Mouse (Mus musculus): ENCODE measurements around the gene Elac2. TPM values are rescaled to one million over a fixed set of nuclear protein-coding genes. Genes with fewer than 3 reads are reported as not detected.
A peak's percentile ranks its signal among the peaks of the same experiment; 100 is the strongest.

Gene Elac2
- 9.9 and 10.9 TPM in 2 replicates for polyA plus RNA-seq (2015; fragmentation: Nextera tagmentation; extraction: Ambion mirVana)

DNA sequence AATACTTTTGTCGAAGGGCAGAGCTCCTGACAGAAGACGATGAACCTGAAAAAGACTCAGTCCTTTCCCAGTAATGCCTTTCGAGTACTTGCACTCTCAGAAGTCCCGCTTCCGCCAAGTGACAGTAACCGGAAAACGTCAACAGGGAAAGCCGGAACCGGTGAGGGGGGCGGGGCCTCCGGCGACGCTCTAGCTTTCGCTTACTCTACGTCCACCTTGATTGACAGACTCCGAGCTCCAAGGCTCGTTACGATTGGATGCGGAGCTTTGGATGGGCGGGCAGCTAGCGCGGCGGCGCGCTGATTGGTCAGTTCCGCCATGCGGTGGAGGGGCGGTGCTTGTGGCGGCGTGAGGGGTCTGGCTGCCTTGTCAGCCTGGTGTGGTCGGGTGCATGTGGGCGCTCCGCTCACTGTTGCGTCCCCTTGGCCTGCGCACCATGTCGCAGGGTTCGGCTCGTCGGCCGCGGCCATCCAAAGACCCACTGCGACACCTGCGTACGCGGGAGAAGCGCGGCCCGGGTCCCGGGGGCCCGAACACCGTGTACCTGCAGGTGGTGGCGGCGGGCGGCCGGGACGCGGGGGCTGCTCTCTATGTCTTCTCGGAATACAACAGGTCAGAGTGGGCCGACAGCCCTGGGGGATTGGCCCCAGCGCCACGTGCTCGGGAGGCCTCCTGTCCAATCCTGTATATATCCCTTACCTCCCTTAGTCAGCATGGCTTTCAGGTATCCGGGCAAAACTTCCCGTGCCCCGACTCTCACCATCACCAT is at the start of gene Elac2:
Elac2 (plus strand) TSS at position 319 of the 769 bp plus-strand sequence.
- TF ChIP-seq EP300 (IDR thresholded peaks at IDR 0.05), result peak; percentile 50
- TF ChIP-seq CTCF (IDR thresholded peaks at IDR 0.05), result no peak
- Histone ChIP-seq H3K4me2 (replicated peaks; ENCODE audit: low read depth, low read length) (peak within 1 kb of the TSS; percentile 97), H3K4me1 (ENCODE audit: insufficient read depth, low read depth, low read length) (peaks cover 12% of the 10 kb centered on the region; the same call in 1 of the 2 replicates), H3K36me3 (ENCODE audit: insufficient read depth, low read length) (peaks cover 8% of the 10 kb centered on the region; the same call in 1 of the 2 replicates), H3K9ac (replicated peaks; ENCODE audit: low read depth) (peak within 1 kb of the TSS; percentile 73), H3K27ac (ENCODE audit: low read length) (0 out of 2 replicates have a peak within 1 kb of the TSS, but pooled peaks have one; percentile 20), H3K27me3 (replicated peaks; ENCODE audit: insufficient read depth, low read length) (no peaks in the 10 kb centered on the region), H3K4me3 (ENCODE audit: low read depth, low read length) (peak within 1 kb of the TSS; percentile 87), H3K9me3 (ENCODE audit: low read length) (no peaks in the 10 kb centered on the region)
- ATAC-seq (peak; percentile 100), DNase-seq (ENCODE audit: low spot score) (peak; percentile 99)
- WGBS, result under 1% methylated on average over 64 of the region's 65 CpGs

DNA sequence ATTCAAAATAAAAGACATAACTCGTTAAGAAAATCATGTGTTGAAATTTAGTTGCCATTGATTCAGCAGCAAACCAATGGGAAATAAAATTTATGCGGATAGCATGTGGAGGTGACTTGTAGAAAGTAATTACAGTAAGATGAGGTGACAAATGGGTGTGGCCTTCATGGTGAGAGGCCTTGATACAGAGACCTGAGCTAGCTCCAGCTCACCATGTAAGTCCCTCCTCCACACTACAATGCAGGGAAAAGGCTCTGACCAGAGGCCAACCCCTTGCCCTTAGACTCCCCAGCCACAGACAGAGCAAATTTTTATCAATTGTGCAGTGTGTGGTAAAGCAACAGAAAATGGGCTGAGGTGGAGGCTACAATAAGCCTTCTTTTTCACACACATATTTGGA is 49.7 kb upstream of the Elac2 start:
- H3K27me3 ChIP-seq (replicated peaks; ENCODE audit: insufficient read depth, low read length), result no peaks in the 10 kb centered on the region
- DNase-seq (ENCODE audit: low spot score) (no peak), ATAC-seq (no peak)
- H3K9me3 ChIP-seq (ENCODE audit: low read length), result no peaks in the 10 kb centered on the region
- no peak overlapping the region for H3K9ac ChIP-seq (replicated peaks; ENCODE audit: low read depth)
- no peak for TF ChIP-seq CTCF (IDR thresholded peaks at IDR 0.05)
- TF ChIP-seq EP300 (IDR thresholded peaks at IDR 0.05), result no peak
- no peak overlapping the region for H3K27ac ChIP-seq (ENCODE audit: low read length)
- H3K4me1 ChIP-seq (ENCODE audit: insufficient read depth, low read depth, low read length), result no peaks in the 10 kb centered on the region
- no peaks in the 10 kb centered on the region for H3K36me3 ChIP-seq (ENCODE audit: insufficient read depth, low read length)
- H3K4me3 ChIP-seq (ENCODE audit: low read depth, low read length), result no peak overlapping the region
- no peak overlapping the region for H3K4me2 ChIP-seq (replicated peaks; ENCODE audit: low read depth, low read length)
- 89% methylated on average over 2 of the region's 2 CpGs for WGBS

DNA sequence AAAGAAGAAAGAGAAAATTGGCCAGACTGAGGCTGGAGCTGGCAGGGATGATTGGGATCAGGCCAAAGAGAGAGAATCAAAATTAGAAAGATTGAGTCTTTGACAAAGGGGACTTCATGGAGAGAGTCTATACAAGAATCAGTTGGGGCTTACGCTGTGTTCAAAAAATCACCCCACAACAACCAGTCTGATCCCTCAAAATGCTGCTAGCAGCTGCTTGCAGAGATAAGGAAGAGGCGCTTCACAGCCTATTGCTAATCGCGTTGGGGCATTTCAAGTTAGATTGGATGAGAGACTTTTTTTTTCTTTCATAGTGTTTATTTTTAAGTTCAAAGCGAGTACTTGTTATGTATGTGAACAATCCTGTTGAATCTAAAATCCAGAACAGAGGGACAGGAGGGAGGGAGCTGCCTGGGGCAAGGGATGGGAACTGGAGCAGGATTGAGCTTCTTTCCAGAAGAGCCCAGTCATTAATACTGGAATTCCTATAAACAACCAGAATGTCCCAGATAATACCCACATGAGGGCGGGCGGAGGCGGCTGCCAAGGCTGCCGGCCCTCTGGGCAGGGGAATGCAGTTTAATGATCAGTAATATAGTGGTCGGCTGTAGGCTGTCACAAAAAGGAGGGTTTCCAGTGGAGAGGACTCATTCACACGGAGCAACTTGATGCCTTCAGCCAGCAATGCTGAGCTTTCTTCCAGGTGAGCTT is 47.6 kb upstream of the Elac2 start:
- Histone ChIP-seq H3K9me3 (ENCODE audit: low read length) (no peaks in the 10 kb centered on the region), H3K9ac (replicated peaks; ENCODE audit: low read depth) (no peak overlapping the region), H3K4me1 (ENCODE audit: insufficient read depth, low read depth, low read length) (no peaks in the 10 kb centered on the region), H3K4me2 (replicated peaks; ENCODE audit: low read depth, low read length) (no peak overlapping the region), H3K4me3 (ENCODE audit: low read depth, low read length) (no peak overlapping the region), H3K27ac (ENCODE audit: low read length) (no peak overlapping the region), H3K36me3 (ENCODE audit: insufficient read depth, low read length) (no peaks in the 10 kb centered on the region), H3K27me3 (replicated peaks; ENCODE audit: insufficient read depth, low read length) (no peaks in the 10 kb centered on the region)
- TF ChIP-seq CTCF (IDR thresholded peaks at IDR 0.05), result no peak
- no peak for TF ChIP-seq EP300 (IDR thresholded peaks at IDR 0.05)
- 32% methylated on average over 11 of the region's 11 CpGs for WGBS
- DNase-seq (ENCODE audit: low spot score) (no peak), ATAC-seq (no peak)

DNA sequence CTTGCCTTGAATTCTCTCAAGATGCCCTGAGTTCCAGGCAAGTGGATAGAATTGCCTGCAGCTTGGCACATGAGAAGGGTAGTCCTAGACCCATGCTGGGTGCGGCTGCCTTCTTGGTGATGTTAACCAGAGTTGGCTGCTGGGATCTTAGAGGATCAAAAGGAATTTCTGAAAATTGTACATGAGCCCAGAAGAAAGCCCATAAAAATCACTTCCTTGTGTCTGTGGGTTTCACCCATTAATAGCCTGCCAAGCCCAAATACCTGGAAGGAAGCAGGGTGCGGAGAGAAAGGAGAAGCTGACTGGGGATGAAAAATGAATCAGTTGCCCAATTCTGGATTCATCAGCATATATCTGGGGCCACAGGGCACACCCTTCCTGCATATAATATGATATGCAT is 41.6 kb upstream of the Elac2 start:
- H3K27ac ChIP-seq (ENCODE audit: low read length), result no peak overlapping the region
- WGBS, result 90% methylated on average over 2 of the region's 2 CpGs
- H3K36me3 ChIP-seq (ENCODE audit: insufficient read depth, low read length), result no peaks in the 10 kb centered on the region
- TF ChIP-seq CTCF (IDR thresholded peaks at IDR 0.05), result no peak
- no peaks in the 10 kb centered on the region for H3K9me3 ChIP-seq (ENCODE audit: low read length)
- DNase-seq (ENCODE audit: low spot score) (no peak), ATAC-seq (no peak)
- no peak overlapping the region for H3K4me3 ChIP-seq (ENCODE audit: low read depth, low read length)
- no peak overlapping the region for H3K9ac ChIP-seq (replicated peaks; ENCODE audit: low read depth)
- no peaks in the 10 kb centered on the region for H3K27me3 ChIP-seq (replicated peaks; ENCODE audit: insufficient read depth, low read length)
- no peaks in the 10 kb centered on the region for H3K4me1 ChIP-seq (ENCODE audit: insufficient read depth, low read depth, low read length)
- no peak overlapping the region for H3K4me2 ChIP-seq (replicated peaks; ENCODE audit: low read depth, low read length)

DNA sequence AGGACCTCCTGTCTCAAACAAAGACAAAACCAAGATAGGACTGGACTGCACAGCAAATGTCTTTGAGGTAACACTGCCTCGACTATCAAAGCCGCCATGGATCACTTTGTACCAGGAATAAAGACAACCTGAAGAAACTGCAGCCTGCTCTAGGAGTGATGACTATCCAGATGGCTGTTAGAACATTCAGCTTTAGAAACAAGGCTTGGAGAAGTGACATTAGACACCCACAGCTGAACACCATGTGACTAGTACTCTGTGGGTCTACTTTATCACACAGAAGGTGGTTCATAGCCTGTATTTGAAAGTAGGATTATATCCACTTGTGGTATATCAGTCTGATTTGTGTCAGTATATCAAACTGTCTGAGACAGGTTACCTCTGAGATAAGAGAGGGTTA is 37.6 kb upstream of the Elac2 start:
- Histone ChIP-seq H3K4me3 (ENCODE audit: low read depth, low read length) (no peak overlapping the region), H3K9me3 (ENCODE audit: low read length) (no peaks in the 10 kb centered on the region), H3K36me3 (ENCODE audit: insufficient read depth, low read length) (no peaks in the 10 kb centered on the region), H3K27me3 (replicated peaks; ENCODE audit: insufficient read depth, low read length) (no peaks in the 10 kb centered on the region), H3K9ac (replicated peaks; ENCODE audit: low read depth) (no peak overlapping the region), H3K27ac (ENCODE audit: low read length) (no peak overlapping the region), H3K4me1 (ENCODE audit: insufficient read depth, low read depth, low read length) (no peaks in the 10 kb centered on the region), H3K4me2 (replicated peaks; ENCODE audit: low read depth, low read length) (no peak overlapping the region)
- TF ChIP-seq EP300 (IDR thresholded peaks at IDR 0.05) (no peak), CTCF (IDR thresholded peaks at IDR 0.05) (no peak)
- ATAC-seq (no peak), DNase-seq (ENCODE audit: low spot score) (no peak)
- WGBS, result 86% methylated on average over 2 of the region's 2 CpGs

DNA sequence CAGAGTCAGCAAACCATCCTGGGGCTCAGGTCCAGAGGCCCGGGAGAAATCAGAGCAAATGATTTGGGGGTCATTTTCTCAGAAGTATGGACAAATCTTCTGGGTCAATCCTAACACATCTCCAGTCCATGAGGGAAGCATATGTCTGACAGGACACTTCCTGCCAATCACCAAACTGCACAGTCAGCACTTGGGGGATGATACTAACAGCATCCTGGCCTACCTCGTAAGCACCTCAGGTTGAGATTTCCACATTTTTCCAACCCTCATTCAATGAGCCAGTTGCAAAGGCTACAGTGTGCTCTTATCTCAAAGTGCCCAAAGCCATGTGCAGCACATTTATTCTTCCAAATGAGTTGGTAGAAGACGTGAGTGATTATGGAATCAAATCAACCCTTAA is 29.1 kb upstream of the Elac2 start:
- WGBS, result 86% methylated on average over 3 of the region's 3 CpGs
- DNase-seq (ENCODE audit: low spot score) (no peak), ATAC-seq (no peak)
- no peaks in the 10 kb centered on the region for H3K4me1 ChIP-seq (ENCODE audit: insufficient read depth, low read depth, low read length)
- no peaks in the 10 kb centered on the region for H3K36me3 ChIP-seq (ENCODE audit: insufficient read depth, low read length)
- no peak overlapping the region for H3K27ac ChIP-seq (ENCODE audit: low read length)
- TF ChIP-seq EP300 (IDR thresholded peaks at IDR 0.05), result no peak
- TF ChIP-seq CTCF (IDR thresholded peaks at IDR 0.05), result no peak
- no peaks in the 10 kb centered on the region for H3K27me3 ChIP-seq (replicated peaks; ENCODE audit: insufficient read depth, low read length)
- H3K9me3 ChIP-seq (ENCODE audit: low read length), result no peaks in the 10 kb centered on the region
- no peak overlapping the region for H3K4me3 ChIP-seq (ENCODE audit: low read depth, low read length)
- no peak overlapping the region for H3K4me2 ChIP-seq (replicated peaks; ENCODE audit: low read depth, low read length)
- H3K9ac ChIP-seq (replicated peaks; ENCODE audit: low read depth), result no peak overlapping the region
